Mouse (Mus musculus): ENCODE measurements around the gene Khdrbs2.

The Khdrbs2 gene

GRCm38 (mm10) chr1:32172506-32173239 is at the start of gene Khdrbs2:
Khdrbs2 (plus strand) TSS chr1:32172714.
- no peak for DNase-seq (ENCODE audit: low read depth, low spot score)

- DNase-seq (ENCODE audit: low read depth, low spot score) = no peak
These were observed 2.1 kb downstream of the Khdrbs2 start for GRCm38 (mm10) chr1:32174566-32174965.

- DNase-seq (ENCODE audit: low read depth, low spot score) = no peak
These were observed 27.2 kb downstream of the Khdrbs2 start for GRCm38 (mm10) chr1:32199664-32200260.

GRCm38 (mm10) chr1:32248443-32248842 is 75.9 kb downstream of the Khdrbs2 start:
- DNase-seq (ENCODE audit: low read depth, low spot score) = no peak

GRCm38 (mm10) chr1:32249602-32250001 is 77.1 kb downstream of the Khdrbs2 start:
- DNase-seq (ENCODE audit: low read depth, low spot score) = no peak

- DNase-seq (ENCODE audit: low read depth, low spot score) = no peak
These were observed 77.8 kb downstream of the Khdrbs2 start for GRCm38 (mm10) chr1:32250337-32250736.

GRCm38 (mm10) chr1:32258942-32259341 is 86.4 kb downstream of the Khdrbs2 start:
- no peak for DNase-seq (ENCODE audit: low read depth, low spot score)

- no peak for DNase-seq (ENCODE audit: low read depth, low spot score)
These were observed 98.0 kb downstream of the Khdrbs2 start for GRCm38 (mm10) chr1:32270519-32270918.

GRCm38 (mm10) chr1:32294702-32295101 is 122.2 kb downstream of the Khdrbs2 start:
- no peak for DNase-seq (ENCODE audit: low read depth, low spot score)

- no peak for DNase-seq (ENCODE audit: low read depth, low spot score)
These were observed 128.9 kb downstream of the Khdrbs2 start for GRCm38 (mm10) chr1:32301391-32301790.

GRCm38 (mm10) chr1:32309074-32309473 is 136.6 kb downstream of the Khdrbs2 start:
- no peak for DNase-seq (ENCODE audit: low read depth, low spot score)

- no peak for DNase-seq (ENCODE audit: low read depth, low spot score)
These were observed 137.1 kb downstream of the Khdrbs2 start for GRCm38 (mm10) chr1:32309637-32310036.

GRCm38 (mm10) chr1:32339108-32339507 is 166.6 kb downstream of the Khdrbs2 start:
- DNase-seq (ENCODE audit: low read depth, low spot score) = no peak

- no peak for DNase-seq (ENCODE audit: low read depth, low spot score)
These were observed 175.0 kb downstream of the Khdrbs2 start for GRCm38 (mm10) chr1:32347538-32347937.

GRCm38 (mm10) chr1:32352076-32352475 is 179.6 kb downstream of the Khdrbs2 start:
- no peak for DNase-seq (ENCODE audit: low read depth, low spot score)

- no peak for DNase-seq (ENCODE audit: low read depth, low spot score)
These were observed 191.0 kb downstream of the Khdrbs2 start for GRCm38 (mm10) chr1:32363539-32363938.

- DNase-seq (ENCODE audit: low read depth, low spot score) = no peak
These were observed 225.0 kb downstream of the Khdrbs2 start for GRCm38 (mm10) chr1:32397553-32397952.

GRCm38 (mm10) chr1:32407651-32408050 is 235.1 kb downstream of the Khdrbs2 start:
- no peak for DNase-seq (ENCODE audit: low read depth, low spot score)

GRCm38 (mm10) chr1:32428410-32428809 is 255.9 kb downstream of the Khdrbs2 start:
- no peak for DNase-seq (ENCODE audit: low read depth, low spot score)

- DNase-seq (ENCODE audit: low read depth, low spot score) = no peak
These were observed 257.0 kb downstream of the Khdrbs2 start for GRCm38 (mm10) chr1:32429493-32429892.

- no peak for DNase-seq (ENCODE audit: low read depth, low spot score)
These were observed 258.0 kb downstream of the Khdrbs2 start for GRCm38 (mm10) chr1:32430516-32430915.

- DNase-seq (ENCODE audit: low read depth, low spot score) = no peak
These were observed 260.6 kb downstream of the Khdrbs2 start for GRCm38 (mm10) chr1:32433118-32433517.

GRCm38 (mm10) chr1:32443927-32444326 is 271.4 kb downstream of the Khdrbs2 start:
- DNase-seq (ENCODE audit: low read depth, low spot score) = no peak
